In the genomic region with DNA sequence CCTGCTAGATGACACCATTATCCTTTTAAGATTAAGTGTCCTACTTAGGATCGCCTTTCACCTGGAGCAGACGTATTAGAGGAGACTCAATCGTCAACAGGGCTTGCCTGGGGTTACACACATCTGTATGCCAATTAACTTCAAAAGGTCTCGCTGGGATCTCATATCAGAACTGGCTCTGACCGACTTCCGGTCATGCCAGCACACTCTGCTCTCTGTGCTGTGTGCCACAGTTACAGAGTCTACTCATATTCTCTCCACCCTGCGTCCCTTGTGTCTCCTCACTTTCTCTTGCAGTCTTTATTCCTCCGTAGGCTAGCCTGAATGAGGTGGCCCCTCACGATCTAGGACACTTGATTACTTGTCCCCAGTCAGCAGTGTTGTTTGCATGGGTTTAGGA, we compare ENCODE assay signal across 23 mouse cellular contexts.
A peak's percentile ranks its signal among the peaks of the same experiment; 100 is the strongest.
DNase-seq lines count a peak whose midpoint lies in the region; ATAC-seq and TF ChIP-seq lines count a peak whose summit lies in the region.
"Had no signal": no experiment of that assay in that cellular context is flagged by ENCODE, and none has a peak within 500 bp of the region (broad histone marks: within the 10 kb centered on the region; RNA-seq: fewer than 3 reads in every experiment).

No protein-coding gene starts in this region.

- H3K9me3 ChIP-seq in heart, embryonic 11.5 days (replicated peaks; ENCODE audit: control insufficient read depth, low read length): no peaks in the 10 kb centered on the region
- no peaks in the 10 kb centered on the region for H3K9me3 ChIP-seq in midbrain, embryonic 15.5 days
- H3K9me3 ChIP-seq in midbrain, postnatal 0 days (ENCODE audit: low read length): no peaks in the 10 kb centered on the region
- no peaks in the 10 kb centered on the region for H3K9me3 ChIP-seq in stomach, postnatal 0 days (ENCODE audit: control insufficient read depth, low read length)
- H3K9me3 ChIP-seq: embryonic facial prominence, embryonic 12.5 days; heart, embryonic 12.5 days; limb, embryonic 15.5 days; stomach, embryonic 15.5 days had no signal

- peak; percentile 58 for DNase-seq in heart, adult 11 months
- no peak for DNase-seq in midbrain, postnatal 0 days (ENCODE audit: low spot score)
- peak; percentile 7 for DNase-seq in stomach, postnatal 0 days (ENCODE audit: low spot score)
- DNase-seq in heart, adult 9 months (ENCODE audit: low spot score in 2 of 2): no peak
- DNase-seq: cerebellum, adult 18-20 months; kidney, adult 11 months; layer of hippocampus, adult 9-11 months; right cerebral cortex, adult 18-20 months; right cerebral cortex, postnatal 4 days; thymus, adult 18-20 months; thymus, postnatal 4 days had no signal

- no peak overlapping the region for H3K27ac ChIP-seq in heart, embryonic 11.5 days (ENCODE audit: low read depth, low read length)
- peak overlapping the region; percentile 64; the same call in 1 of the 2 replicates for H3K27ac ChIP-seq in midbrain, embryonic 15.5 days
- no peak overlapping the region for H3K27ac ChIP-seq in midbrain, postnatal 0 days (ENCODE audit: low read depth, low read length)
- H3K27ac ChIP-seq in stomach, postnatal 0 days (replicated peaks): no peak overlapping the region
- H3K27ac ChIP-seq: embryonic facial prominence, embryonic 12.5 days; kidney, postnatal 0 days; limb, embryonic 15.5 days; liver, embryonic 14.5 days; stomach, embryonic 15.5 days had no signal

- 71% methylated on average over 9 of the region's 9 CpGs for WGBS in heart, embryonic 11.5 days (ENCODE audit: insufficient replicate concordance)
- WGBS in midbrain, embryonic 15.5 days: 70% methylated on average over 9 of the region's 9 CpGs
- WGBS in midbrain, postnatal 0 days: 69% methylated on average over 9 of the region's 9 CpGs
- WGBS in stomach, postnatal 0 days: 79% methylated on average over 9 of the region's 9 CpGs

- no peak overlapping the region for H3K9ac ChIP-seq in heart, embryonic 11.5 days (ENCODE audit: low read depth, low read length)
- no peak overlapping the region for H3K9ac ChIP-seq in midbrain, embryonic 15.5 days
- H3K9ac ChIP-seq in midbrain, postnatal 0 days (replicated peaks; ENCODE audit: low read length, poor library complexity, severe bottlenecking): no peak overlapping the region
- no peak overlapping the region for H3K9ac ChIP-seq in stomach, postnatal 0 days (ENCODE audit: low read length)
- H3K9ac ChIP-seq: embryonic facial prominence, embryonic 12.5 days; heart, embryonic 12.5 days; limb, embryonic 15.5 days; liver, embryonic 14.5 days; lung, embryonic 14.5 days; stomach, embryonic 15.5 days had no signal

- H3K27me3 ChIP-seq in heart, embryonic 11.5 days (ENCODE audit: control insufficient read depth, insufficient read depth, low read length): no peaks in the 10 kb centered on the region
- no peaks in the 10 kb centered on the region for H3K27me3 ChIP-seq in midbrain, embryonic 15.5 days (replicated peaks)
- H3K27me3 ChIP-seq in midbrain, postnatal 0 days (ENCODE audit: insufficient read depth, low read length): no peaks in the 10 kb centered on the region
- no peaks in the 10 kb centered on the region for H3K27me3 ChIP-seq in myocyte (ENCODE audit: control insufficient read depth, insufficient read depth, insufficient read length)
- no peaks in the 10 kb centered on the region for H3K27me3 ChIP-seq in stomach, postnatal 0 days (ENCODE audit: control insufficient read depth, insufficient read depth, low read length)
- H3K27me3 ChIP-seq: embryonic facial prominence, embryonic 12.5 days; heart, embryonic 12.5 days; limb, embryonic 15.5 days; stomach, embryonic 15.5 days had no signal

- H3K79me2 ChIP-seq in myocyte (ENCODE audit: control insufficient read depth, insufficient read depth): no peaks in the 10 kb centered on the region

- no peak overlapping the region for H3K4me2 ChIP-seq in heart, embryonic 11.5 days
- no peak overlapping the region for H3K4me2 ChIP-seq in midbrain, embryonic 15.5 days
- no peak overlapping the region for H3K4me2 ChIP-seq in midbrain, postnatal 0 days (ENCODE audit: low read depth, low read length, poor library complexity, severe bottlenecking)
- peak overlapping the region; percentile 18 for H3K4me2 ChIP-seq in myocyte (ENCODE audit: low read depth)
- H3K4me2 ChIP-seq in stomach, postnatal 0 days (replicated peaks; ENCODE audit: low read depth): no peak overlapping the region
- H3K4me2 ChIP-seq: embryonic facial prominence, embryonic 12.5 days; heart, embryonic 12.5 days; limb, embryonic 15.5 days; lung, embryonic 14.5 days; stomach, embryonic 15.5 days had no signal

- no peak for ATAC-seq in heart, embryonic 11.5 days (replicated peaks; ENCODE audit: insufficient number of reproducible peaks, low FRiP score, low TSS enrichment)
- no peak for ATAC-seq in midbrain, embryonic 15.5 days (replicated peaks)
- no peak for ATAC-seq in midbrain, postnatal 0 days (ENCODE audit: low FRiP score)
- ATAC-seq in stomach, postnatal 0 days (ENCODE audit: low FRiP score, low TSS enrichment): no peak
- ATAC-seq: activated CD4-positive, CD25-positive, alpha-beta regulatory T cell, adult 4 months had no signal

- H3ac ChIP-seq in myocyte (ENCODE audit: control insufficient read depth, insufficient read length): no peak overlapping the region

- H3K4me3 ChIP-seq in heart, embryonic 11.5 days (ENCODE audit: low read depth, low read length): no peak overlapping the region
- no peak overlapping the region for H3K4me3 ChIP-seq in midbrain, embryonic 15.5 days
- no peak overlapping the region for H3K4me3 ChIP-seq in midbrain, postnatal 0 days (ENCODE audit: low read depth, low read length)
- no peak overlapping the region for H3K4me3 ChIP-seq in myocyte
- no peak overlapping the region for H3K4me3 ChIP-seq in stomach, postnatal 0 days (ENCODE audit: low read depth, low read length)
- H3K4me3 ChIP-seq: embryonic facial prominence, embryonic 12.5 days; erythroblast, embryonic 14.5 days; heart, embryonic 12.5 days; limb, embryonic 15.5 days; stomach, embryonic 15.5 days had no signal

- H3K4me1 ChIP-seq in heart, embryonic 11.5 days (ENCODE audit: control insufficient read depth, insufficient read depth, low read length): no peaks in the 10 kb centered on the region
- peaks cover 19% of the 10 kb centered on the region for H3K4me1 ChIP-seq in midbrain, embryonic 15.5 days
- no peaks in the 10 kb centered on the region for H3K4me1 ChIP-seq in midbrain, postnatal 0 days (ENCODE audit: insufficient read depth, low read length)
- H3K4me1 ChIP-seq in stomach, postnatal 0 days (replicated peaks; ENCODE audit: control insufficient read depth, insufficient read depth): no peaks in the 10 kb centered on the region
- H3K4me1 ChIP-seq: stomach, embryonic 15.5 days had no signal

- TF ChIP-seq CTCF in midbrain, postnatal 0 days (IDR thresholded peaks at IDR 0.05): no peak
- no peak for TF ChIP-seq CTCF in stomach, postnatal 0 days (IDR thresholded peaks at IDR 0.05; ENCODE audit: low read depth)

- H3K36me3 ChIP-seq in heart, embryonic 11.5 days (ENCODE audit: control insufficient read depth, insufficient read depth, low read length): no peaks in the 10 kb centered on the region
- no peaks in the 10 kb centered on the region for H3K36me3 ChIP-seq in midbrain, embryonic 15.5 days (replicated peaks)
- no peaks in the 10 kb centered on the region for H3K36me3 ChIP-seq in midbrain, postnatal 0 days (ENCODE audit: insufficient read depth, low read length)
- H3K36me3 ChIP-seq in myocyte (ENCODE audit: control insufficient read depth, insufficient read depth): no peaks in the 10 kb centered on the region
- H3K36me3 ChIP-seq in stomach, postnatal 0 days (ENCODE audit: control insufficient read depth, insufficient read depth, low read length): no peaks in the 10 kb centered on the region
- H3K36me3 ChIP-seq: embryonic facial prominence, embryonic 12.5 days; heart, embryonic 12.5 days; limb, embryonic 15.5 days; stomach, embryonic 15.5 days had no signal

- TF ChIP-seq EP300 in stomach, postnatal 0 days (optimal IDR thresholded peaks at IDR 0.05): no peak

- TF ChIP-seq POLR2A in myocyte (IDR thresholded peaks at IDR 0.05; ENCODE audit: insufficient read length, low read depth): no peak

TF ChIP-seq in myocyte, 11 proteins besides CTCF, POLR2A, EP300 and RAD21:
- TF ChIP-seq TCF12 (IDR thresholded peaks at IDR 0.05; ENCODE audit: insufficient read depth, poor library complexity, severe bottlenecking): no peak
- TF ChIP-seq POLR2AphosphoS2 (IDR thresholded peaks at IDR 0.05; ENCODE audit: insufficient read length, low read depth): no peak
- TF ChIP-seq MYOG (IDR thresholded peaks at IDR 0.05; ENCODE audit: control insufficient read depth in 1 of 3, insufficient read depth in 1 of 3, insufficient read length in 2 of 3, low read depth in 2 of 3): no peak

Comparison
In these comparisons a context has a peak if more than half of its experiments do, and no peak if none do; other contexts are left out.
1. DNase-seq: peak in heart, adult 11 months (single experiment) and stomach, postnatal 0 days (single experiment); none in midbrain, postnatal 0 days (single experiment) and heart, adult 9 months (0 of 2).